Mouse (Mus musculus) heart, postnatal 14 days (tissue): ENCODE results near the gene Gas1. TPM values are rescaled to one million over a fixed set of nuclear protein-coding genes. Genes with fewer than 3 reads are reported as not detected.

Experiments used
- DNase-seq, 2 experiments: peaks; one replicate each; pipeline ENCODE4 v3.0.0; 2021 to 2022
- intact Hi-C: fragments of 180-260 bp; cut with DNase I; formaldehyde crosslinking; loops from one replicate; pipeline ENCODE4 v1.15.1; 2025
- total RNA-seq, 2 experiments: library from RNA; stranded (reverse); gene quantifications; 2 replicates each; pipeline ENCODE4 v1.2.3; 2021

Gas1 gene
- total RNA-seq, 2 experiments from 2014 or later, result 56.7 to 60.4 TPM

DNA sequence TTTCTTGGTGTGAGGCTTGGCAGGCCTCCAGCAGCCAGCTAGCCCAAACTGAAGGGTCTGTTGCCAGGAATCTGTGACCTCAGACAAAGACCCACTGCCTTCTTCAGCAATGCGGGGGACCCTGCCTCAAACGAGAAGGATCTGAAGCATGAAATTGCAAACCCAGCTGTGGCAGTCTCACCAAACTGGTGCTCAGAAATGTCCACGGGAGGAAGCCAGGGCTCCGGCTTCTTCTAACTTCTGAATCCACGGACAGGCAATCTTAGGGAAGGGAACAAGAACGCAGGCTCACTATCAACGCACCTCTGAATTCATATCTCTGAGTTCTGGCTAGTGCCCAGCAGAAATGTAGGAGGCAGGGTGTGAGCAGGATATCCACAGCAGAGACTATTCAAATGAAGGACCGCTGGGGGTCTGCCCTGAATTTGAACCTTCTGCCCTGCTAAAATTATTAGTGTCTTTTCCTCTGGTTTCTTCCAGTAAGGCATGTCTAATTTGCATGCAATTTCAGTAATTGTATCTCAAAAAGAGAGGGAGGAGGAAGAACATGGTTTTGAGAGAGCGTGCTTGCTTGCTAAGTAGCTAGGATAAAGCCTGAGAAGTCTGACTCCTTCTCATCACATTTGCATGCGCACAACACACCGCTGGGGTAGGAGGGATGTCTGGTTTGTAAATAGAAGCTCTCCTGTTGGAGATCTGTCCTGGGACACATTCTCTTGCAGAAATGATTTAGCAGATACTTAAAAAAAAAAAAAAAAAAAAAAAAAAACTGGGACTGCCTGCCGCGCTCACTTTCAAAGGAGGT lies 51.5 kb downstream of the Gas1 start:
- no peak for DNase-seq
- intact Hi-C loops, result no loop called here

DNA sequence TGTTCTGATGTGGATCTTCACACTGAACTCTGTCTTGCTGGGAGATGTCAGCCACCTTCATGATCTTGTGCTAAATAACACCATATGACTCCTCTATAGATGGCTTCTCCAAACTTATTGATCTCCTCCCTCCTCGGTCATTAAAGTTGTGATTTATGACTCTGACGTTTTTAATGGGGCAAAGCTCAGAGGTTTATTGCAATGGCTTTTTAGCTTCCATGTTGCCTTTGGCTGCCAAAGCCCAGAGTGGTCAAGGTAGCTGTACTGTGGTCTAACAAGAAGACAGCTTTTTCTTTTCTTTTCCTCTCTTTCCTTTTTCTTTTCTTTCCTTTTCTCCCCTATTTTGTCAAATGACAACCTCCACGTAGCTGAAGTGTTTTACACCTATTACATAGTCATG lies 52.1 kb downstream of the Gas1 start:
- intact Hi-C loops, result no loop called here
- no peak for DNase-seq

DNA sequence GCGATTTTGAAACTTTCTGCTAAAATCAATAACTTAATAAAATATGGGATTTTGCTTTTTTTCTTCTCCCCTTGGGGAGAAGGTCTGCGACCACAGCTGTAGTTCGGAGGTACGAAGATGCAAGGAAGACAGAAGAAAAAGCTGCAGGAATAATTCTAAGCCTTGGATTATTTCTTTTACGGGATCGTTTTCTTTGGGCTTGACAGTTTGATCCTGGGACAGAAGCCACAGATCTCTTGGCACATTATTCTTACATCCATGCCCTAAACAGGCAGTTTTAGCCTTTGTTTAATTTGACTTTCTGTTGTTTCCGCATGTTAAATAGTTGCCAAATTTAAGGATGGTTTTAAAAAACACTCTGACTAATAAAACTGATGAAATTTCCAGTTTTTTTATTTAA lies 52.7 kb downstream of the Gas1 start:
- no peak for DNase-seq
- intact Hi-C loops, result no loop called here
